Mouse (Mus musculus) small intestine, adult 2 months (tissue): ENCODE measurements around the gene Cacna2d3.

Experiments
- CTCF ChIP-seq: fragments of 200-500 bp; IDR thresholded peaks from 2 replicates; pipeline ENCODE4 v1.5.1; 2012; ENCODE audit warnings: low read depth, mild to moderate bottlenecking, control low read depth, inconsistent platforms, low read length, moderate library complexity, mixed read lengths; ENCODE audit not compliant: insufficient replicate concordance, insufficient read length; ENCODE audit errors: extremely low read depth
- POLR2A ChIP-seq: fragments of 200-500 bp; IDR thresholded peaks from 2 replicates; pipeline ENCODE4 v1.6.1; 2012; ENCODE audit warnings: low read depth, mild to moderate bottlenecking, control low read depth, inconsistent platforms, low read length, moderate library complexity

DNA sequence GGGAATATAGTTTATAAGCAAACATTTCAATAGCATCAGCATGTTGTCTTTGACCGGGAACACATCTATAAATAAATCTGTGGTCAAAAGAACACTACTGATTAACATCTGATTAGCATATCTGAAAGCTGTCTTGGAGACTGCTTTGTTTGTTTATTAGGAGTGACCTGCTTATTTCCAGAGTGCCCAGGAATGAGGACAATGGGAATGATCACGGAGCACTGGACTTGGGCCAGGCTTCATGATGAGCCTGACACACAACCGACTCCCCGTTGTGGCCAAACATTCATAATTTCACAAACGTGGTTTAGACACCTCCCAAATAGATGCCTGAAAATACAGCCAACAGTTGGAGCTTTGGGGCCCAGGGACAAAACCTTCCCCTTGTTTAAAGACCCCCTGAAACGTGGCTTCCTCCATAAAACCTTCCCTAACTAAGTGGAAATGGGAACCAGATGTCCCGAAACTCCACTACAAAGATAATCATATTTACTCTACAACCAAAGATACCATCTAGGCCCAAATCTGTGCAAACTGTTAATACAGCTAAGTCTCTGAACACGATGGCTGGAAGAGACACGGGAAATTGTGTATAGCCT, 607.7 kb downstream of the Cacna2d3 start:
- TF ChIP-seq CTCF (no peak), POLR2A (no peak)
